Mouse (Mus musculus) embryonic facial prominence, embryonic 12.5 days (tissue): ENCODE measurements at regions not wholly inside any gene's neighbourhood (a gene's known extent, or its start where the extent isn't known, plus 50 kb on each side); places are given as distances from the start of the nearest gene placed in this dataset.
A peak's percentile ranks its signal among the peaks of the same experiment; 100 is the strongest.
"Not testable (repeated sequence)": the region's sequence is repeated elsewhere in the genome, so short reads cannot be mapped to it uniquely, and the experiment has no call there.

Source experiments
- ATAC-seq: fragments of 200-750 bp; cut with Nextera tagmentation; 2 replicates; pipeline ENCODE4 v1.8.0; 2017; ENCODE audit not compliant: insufficient number of reproducible peaks, insufficient read depth, low FRiP score, low TSS enrichment
- H3K27ac ChIP-seq: fragments of 300-500 bp; sonication (generic); 2 replicates; pipeline ENCODE4 v1.5.1; 2016; ENCODE audit warnings: mild to moderate bottlenecking
- H3K27me3 ChIP-seq: fragments of 300-500 bp; sonication (generic); 2 replicates; pipeline ENCODE4 v1.6.1; 2016; ENCODE audit warnings: mild to moderate bottlenecking, moderate library complexity
- H3K36me3 ChIP-seq: fragments of 300-500 bp; sonication (generic); 2 replicates; pipeline ENCODE4 v1.6.1; 2016; ENCODE audit warnings: mild to moderate bottlenecking
- H3K4me1 ChIP-seq: fragments of 300-500 bp; sonication (generic); 2 replicates; pipeline ENCODE4 v1.6.1; 2016
- H3K4me2 ChIP-seq: fragments of 300-500 bp; sonication (generic); replicated peaks from 2 replicates; pipeline ENCODE4 v1.6.1; 2016; ENCODE audit warnings: mild to moderate bottlenecking, moderate library complexity
- H3K4me3 ChIP-seq: fragments of 300-500 bp; sonication (generic); 2 replicates; pipeline ENCODE4 v1.5.1; 2016; ENCODE audit warnings: mild to moderate bottlenecking
- H3K9ac ChIP-seq: fragments of 300-500 bp; sonication (generic); 2 replicates; pipeline ENCODE4 v1.6.1; 2016; ENCODE audit warnings: mild to moderate bottlenecking, moderate library complexity
- H3K9me3 ChIP-seq: fragments of 300-500 bp; sonication (generic); 2 replicates; pipeline ENCODE4 v1.6.1; 2016; ENCODE audit warnings: mild to moderate bottlenecking, moderate library complexity
- WGBS: fragments of 180-500 bp; shearing (Covaris S2); methylation state at CpG from one replicate; pipeline ENCODE4 v1.1.7; 2016; 5-methylcytosine and 5-hydroxymethylcytosine counted together

DNA sequence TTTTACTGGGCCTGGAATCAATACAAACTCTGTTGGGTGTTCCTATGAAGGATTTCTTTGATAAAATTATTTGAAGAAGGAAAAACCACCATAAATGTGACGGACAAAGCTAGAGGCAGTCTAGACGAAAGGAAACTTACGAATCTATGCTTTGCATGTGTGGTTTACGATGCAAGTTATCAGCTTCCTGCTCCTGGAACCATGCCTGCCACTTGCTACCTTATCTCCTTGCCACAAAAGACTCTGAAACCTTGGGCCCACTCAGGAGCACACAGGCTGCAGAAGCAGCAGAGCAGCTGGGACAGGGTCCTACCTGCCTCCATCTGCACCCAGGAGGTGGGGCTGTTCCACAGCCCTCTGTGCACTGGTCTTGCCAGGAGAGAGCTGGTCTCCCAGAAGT lies 287.5 kb downstream of the Arl6ip6 start:
- not testable (repeated sequence) for H3K9ac ChIP-seq, H3K27ac ChIP-seq, H3K9me3 ChIP-seq, H3K4me2 ChIP-seq, ATAC-seq, H3K4me3 ChIP-seq, H3K4me1 ChIP-seq, H3K36me3 ChIP-seq, H3K27me3 ChIP-seq
- WGBS, result 86% methylated on average over 4 of the region's 4 CpGs

GRCm38 (mm10) chr2:53488301-53488700 lies 296.8 kb downstream of the Arl6ip6 start:
- H3K27ac ChIP-seq, result no peak overlapping the region
- no peak for ATAC-seq
- no peaks in the 10 kb centered on the region for H3K27me3 ChIP-seq
- H3K4me1 ChIP-seq, result no peaks in the 10 kb centered on the region
- no peak overlapping the region for H3K4me3 ChIP-seq
- H3K36me3 ChIP-seq, result no peaks in the 10 kb centered on the region
- no peak overlapping the region for H3K4me2 ChIP-seq
- H3K9ac ChIP-seq, result no peak overlapping the region
- 88% methylated on average over 1 of the region's 1 CpGs for WGBS
- H3K9me3 ChIP-seq, result no peaks in the 10 kb centered on the region

DNA sequence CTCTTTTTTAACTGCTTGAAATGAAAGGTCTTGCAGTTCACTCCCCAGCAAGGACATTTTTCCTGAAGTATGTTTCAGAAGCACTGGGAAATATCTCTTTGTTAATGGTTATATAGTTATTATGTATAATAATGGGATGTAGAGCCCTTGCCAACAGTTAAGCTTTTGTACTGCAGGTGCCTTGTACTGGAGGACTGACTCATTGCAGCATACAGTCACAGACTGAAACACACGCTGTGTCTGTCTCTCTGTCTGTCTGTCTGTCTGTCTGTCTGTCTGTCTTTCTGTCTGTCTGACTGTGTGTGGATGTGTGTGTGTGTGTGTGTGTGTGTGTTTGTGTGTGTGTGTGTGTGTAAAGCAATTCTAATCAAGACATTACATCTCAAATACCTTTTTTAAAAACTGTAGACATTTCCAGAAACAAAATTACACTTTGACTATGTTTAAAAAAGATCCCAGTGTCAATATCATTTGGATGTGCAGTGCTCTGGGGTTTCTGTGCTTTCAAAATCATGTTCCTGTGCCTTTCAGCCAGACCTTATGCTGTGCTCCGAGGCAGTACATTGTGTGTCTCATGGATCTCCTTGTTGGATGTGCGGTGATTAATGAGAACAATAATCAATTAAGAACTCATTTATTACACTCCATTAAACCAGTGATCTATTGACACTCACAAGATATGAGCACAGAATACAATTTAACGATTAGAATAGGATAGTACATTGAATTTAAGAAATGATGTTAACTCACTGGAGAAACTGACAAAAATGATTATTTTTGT lies 299.5 kb downstream of the Arl6ip6 start:
- no peaks in the 10 kb centered on the region for H3K36me3 ChIP-seq
- H3K4me3 ChIP-seq, result no peak overlapping the region
- no peaks in the 10 kb centered on the region for H3K9me3 ChIP-seq
- H3K4me1 ChIP-seq, result no peaks in the 10 kb centered on the region
- no peak overlapping the region for H3K4me2 ChIP-seq
- H3K27me3 ChIP-seq, result no peaks in the 10 kb centered on the region
- H3K27ac ChIP-seq, result no peak overlapping the region
- WGBS, result 84% methylated on average over 4 of the region's 4 CpGs
- no peak for ATAC-seq
- no peak overlapping the region for H3K9ac ChIP-seq

GRCm38 (mm10) chr2:53492788-53493187 lies 301.3 kb downstream of the Arl6ip6 start:
- no peak for ATAC-seq
- Histone ChIP-seq H3K36me3 (no peaks in the 10 kb centered on the region), H3K4me3 (no peak overlapping the region), H3K4me1 (no peaks in the 10 kb centered on the region), H3K27me3 (no peaks in the 10 kb centered on the region), H3K27ac (no peak overlapping the region), H3K9me3 (no peaks in the 10 kb centered on the region), H3K9ac (no peak overlapping the region), H3K4me2 (no peak overlapping the region)
- 81% methylated on average over 2 of the region's 2 CpGs for WGBS

DNA sequence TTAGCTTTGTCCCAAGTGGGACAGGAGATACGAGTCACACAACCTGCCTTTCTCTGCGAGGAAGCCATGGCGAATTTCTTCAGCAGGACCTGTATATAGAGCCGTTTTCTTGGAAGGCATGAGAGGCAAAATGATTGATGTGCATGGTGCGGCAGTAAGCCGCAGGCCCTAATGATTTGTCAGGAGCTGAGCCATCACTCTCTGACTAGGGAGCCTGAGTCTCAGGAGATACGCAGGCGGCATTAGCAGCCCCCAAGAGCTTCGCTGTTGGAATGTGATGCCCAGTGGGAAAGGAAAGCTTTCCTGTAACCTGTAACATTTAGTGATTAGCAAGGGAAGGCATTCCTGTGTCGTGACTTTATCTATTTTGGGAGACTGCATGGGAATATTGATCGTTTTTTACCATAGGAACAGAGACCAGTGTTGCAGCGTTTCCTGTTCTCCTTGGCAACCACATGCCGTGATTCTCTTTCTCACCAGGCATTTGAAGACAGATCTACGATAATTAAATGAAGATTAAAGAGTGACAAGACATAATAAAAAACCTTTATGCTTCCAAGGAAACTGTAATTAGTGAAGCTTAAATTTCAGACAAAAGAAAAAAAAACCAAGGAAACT lies 310.2 kb downstream of the Arl6ip6 start:
- Histone ChIP-seq H3K9me3 (no peaks in the 10 kb centered on the region), H3K36me3 (no peaks in the 10 kb centered on the region), H3K27ac (no peak overlapping the region), H3K4me1 (no peaks in the 10 kb centered on the region), H3K4me3 (no peak overlapping the region), H3K27me3 (no peaks in the 10 kb centered on the region), H3K9ac (no peak overlapping the region), H3K4me2 (peak overlapping the region; percentile 22; the same call in 1 of the 2 replicates)
- ATAC-seq, result no peak
- 56% methylated on average over 14 of the region's 14 CpGs for WGBS

DNA sequence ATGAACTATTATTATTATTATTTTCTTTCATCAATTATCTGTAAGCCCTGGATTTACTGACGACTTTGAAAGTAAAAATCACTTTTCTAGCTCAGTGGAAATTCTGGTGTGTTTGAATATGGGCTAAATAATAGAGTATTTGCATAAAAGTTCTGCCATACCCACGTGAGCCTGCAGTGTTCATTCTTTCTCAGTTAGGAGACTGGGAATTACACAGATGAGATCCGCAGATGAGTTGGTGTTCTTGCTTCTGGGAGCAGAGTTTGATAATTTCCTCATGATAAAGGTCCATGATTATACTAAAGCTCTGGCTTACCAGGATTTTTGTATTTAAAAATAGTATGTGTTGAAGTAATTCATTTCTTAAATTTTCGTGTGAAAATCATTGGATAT lies 310.7 kb downstream of the Arl6ip6 start:
- WGBS, result 61% methylated on average over 4 of the region's 4 CpGs
- H3K4me3 ChIP-seq, result no peak overlapping the region
- no peak overlapping the region for H3K27ac ChIP-seq
- H3K9ac ChIP-seq, result no peak overlapping the region
- no peak overlapping the region for H3K4me2 ChIP-seq
- H3K36me3 ChIP-seq, result no peaks in the 10 kb centered on the region
- no peaks in the 10 kb centered on the region for H3K4me1 ChIP-seq
- no peaks in the 10 kb centered on the region for H3K27me3 ChIP-seq
- H3K9me3 ChIP-seq, result no peaks in the 10 kb centered on the region
- no peak for ATAC-seq

GRCm38 (mm10) chr2:53542097-53542496 lies 350.6 kb downstream of the Arl6ip6 start:
- 87% methylated on average over 2 of the region's 2 CpGs for WGBS
- Histone ChIP-seq H3K4me3 (no peak overlapping the region), H3K4me1 (no peaks in the 10 kb centered on the region), H3K27ac (no peak overlapping the region), H3K36me3 (no peaks in the 10 kb centered on the region), H3K27me3 (no peaks in the 10 kb centered on the region), H3K9ac (no peak overlapping the region), H3K4me2 (no peak overlapping the region), H3K9me3 (no peaks in the 10 kb centered on the region)
- no peak for ATAC-seq

GRCm38 (mm10) chr2:53574007-53574406 lies 382.5 kb downstream of the Arl6ip6 start:
- Histone ChIP-seq H3K4me1 (no peaks in the 10 kb centered on the region), H3K27ac (no peak overlapping the region), H3K4me3 (no peak overlapping the region), H3K9me3 (no peaks in the 10 kb centered on the region), H3K36me3 (no peaks in the 10 kb centered on the region), H3K4me2 (no peak overlapping the region), H3K9ac (no peak overlapping the region), H3K27me3 (no peaks in the 10 kb centered on the region)
- ATAC-seq, result no peak
- WGBS, result 68% methylated on average over 1 of the region's 1 CpGs

- Histone ChIP-seq H3K9me3 (no peaks in the 10 kb centered on the region), H3K4me3 (no peak overlapping the region), H3K27me3 (no peaks in the 10 kb centered on the region), H3K27ac (no peak overlapping the region), H3K36me3 (no peaks in the 10 kb centered on the region), H3K9ac (no peak overlapping the region), H3K4me2 (no peak overlapping the region), H3K4me1 (no peaks in the 10 kb centered on the region)
- 82% methylated on average over 2 of the region's 2 CpGs for WGBS
- no peak for ATAC-seq
Measured at GRCm38 (mm10) chr2:53605829-53606228, 414.3 kb downstream of the Arl6ip6 start.

DNA sequence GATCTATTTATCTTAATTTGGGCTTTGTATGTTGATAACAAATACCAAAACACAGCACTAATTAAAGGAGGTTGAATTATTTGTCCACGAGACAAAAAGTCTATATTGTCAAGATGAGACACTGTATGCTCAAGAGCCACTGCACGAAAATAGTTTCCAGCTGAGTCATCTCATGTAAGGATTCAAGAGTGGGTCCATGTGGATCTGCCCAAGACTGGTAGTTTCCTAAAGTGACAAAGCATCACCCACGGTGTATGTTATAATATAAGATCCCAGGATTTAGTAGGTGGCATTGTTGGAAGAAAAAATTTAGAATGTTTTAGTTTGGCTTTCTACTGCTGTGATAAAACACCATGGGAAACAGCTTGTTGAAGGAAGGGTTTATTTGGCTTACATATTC lies 428.2 kb downstream of the Arl6ip6 start:
- ATAC-seq, result no peak
- no peak overlapping the region for H3K27ac ChIP-seq
- H3K36me3 ChIP-seq, result no peaks in the 10 kb centered on the region
- H3K9me3 ChIP-seq, result no peaks in the 10 kb centered on the region
- no peaks in the 10 kb centered on the region for H3K27me3 ChIP-seq
- no peak overlapping the region for H3K4me2 ChIP-seq
- 82% methylated on average over 3 of the region's 3 CpGs for WGBS
- H3K9ac ChIP-seq, result no peak overlapping the region
- no peak overlapping the region for H3K4me3 ChIP-seq
- no peaks in the 10 kb centered on the region for H3K4me1 ChIP-seq

GRCm38 (mm10) chr2:53632816-53633474 lies 441.4 kb downstream of the Arl6ip6 start:
- not testable (repeated sequence) for H3K4me3 ChIP-seq, H3K9ac ChIP-seq, ATAC-seq, H3K4me1 ChIP-seq, H3K27ac ChIP-seq, H3K36me3 ChIP-seq, H3K27me3 ChIP-seq, H3K9me3 ChIP-seq, H3K4me2 ChIP-seq
- WGBS, result 56% methylated on average over 19 of the region's 19 CpGs
